23 mouse cellular contexts compared by ENCODE assay signal in the genomic region with DNA sequence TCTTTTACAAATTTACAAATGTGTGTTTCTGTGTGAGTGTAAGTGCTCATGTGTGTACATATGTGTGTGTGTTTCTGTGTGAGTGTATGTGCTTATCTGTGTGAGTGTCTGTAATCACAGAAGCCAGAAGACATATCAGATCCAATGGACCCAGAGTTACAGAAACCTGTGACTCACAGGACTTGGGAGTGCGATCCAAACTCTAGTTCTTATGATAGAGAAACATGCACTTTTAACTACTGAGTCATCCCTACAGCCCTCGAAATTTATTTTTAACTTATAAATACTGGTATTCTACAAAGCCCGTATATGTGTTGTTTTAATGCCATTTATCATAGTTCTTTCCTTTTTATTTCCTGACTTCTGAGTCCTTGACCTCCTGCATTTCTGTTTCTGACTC.
"Had no signal": no experiment of that assay in that cellular context is flagged by ENCODE, and none has a peak within 500 bp of the region (broad histone marks: within the 10 kb centered on the region; RNA-seq: fewer than 3 reads in every experiment).

No protein-coding gene starts in this region.

- H3K9me3 ChIP-seq: embryonic facial prominence, embryonic 10.5 days; embryonic facial prominence, embryonic 12.5 days; embryonic facial prominence, embryonic 13.5 days; embryonic facial prominence, embryonic 15.5 days; forebrain, embryonic 10.5 days; forebrain, embryonic 12.5 days; forebrain, embryonic 13.5 days; forebrain, embryonic 15.5 days; heart, embryonic 10.5 days had no signal

- DNase-seq: cerebellum, adult 8-10 months; cerebellum, adult 9-11 months; embryo, embryonic 11 days; gastrocnemius, adult 2 months; gastrocnemius, postnatal 10 days; gastrocnemius, postnatal 14 days; gastrocnemius, postnatal 25 days; gastrocnemius, postnatal 36 days; heart, adult 11 months; heart, adult 18-20 months; heart, adult 2 months had no signal

- H3K36me3 ChIP-seq: embryonic facial prominence, embryonic 10.5 days; embryonic facial prominence, embryonic 12.5 days; embryonic facial prominence, embryonic 13.5 days; embryonic facial prominence, embryonic 15.5 days; forebrain, embryonic 10.5 days; forebrain, embryonic 12.5 days; forebrain, embryonic 15.5 days; heart, embryonic 10.5 days had no signal

- ATAC-seq: forebrain, embryonic 13.5 days; forebrain, embryonic 15.5 days; forebrain, embryonic 16.5 days; forebrain, postnatal 0 days had no signal

- H3K27me3 ChIP-seq: embryonic facial prominence, embryonic 12.5 days; embryonic facial prominence, embryonic 13.5 days; embryonic facial prominence, embryonic 15.5 days; forebrain, embryonic 12.5 days; forebrain, embryonic 13.5 days; forebrain, embryonic 15.5 days had no signal

- H3K4me1 ChIP-seq: embryonic facial prominence, embryonic 10.5 days; embryonic facial prominence, embryonic 12.5 days; embryonic facial prominence, embryonic 13.5 days; embryonic facial prominence, embryonic 15.5 days; forebrain, embryonic 10.5 days; forebrain, embryonic 12.5 days; forebrain, embryonic 13.5 days; forebrain, embryonic 15.5 days; heart, embryonic 10.5 days had no signal

- H3K4me2 ChIP-seq: embryonic facial prominence, embryonic 12.5 days; embryonic facial prominence, embryonic 13.5 days; embryonic facial prominence, embryonic 15.5 days; forebrain, embryonic 12.5 days; forebrain, embryonic 13.5 days; forebrain, embryonic 15.5 days had no signal

- H3K27ac ChIP-seq: embryonic facial prominence, embryonic 10.5 days; embryonic facial prominence, embryonic 12.5 days; embryonic facial prominence, embryonic 13.5 days; embryonic facial prominence, embryonic 15.5 days; forebrain, embryonic 10.5 days; forebrain, embryonic 12.5 days; forebrain, embryonic 13.5 days; forebrain, embryonic 15.5 days; gastrocnemius, adult 2 months; heart, adult 2 months; heart, embryonic 10.5 days had no signal

- H3K9ac ChIP-seq: embryonic facial prominence, embryonic 12.5 days; embryonic facial prominence, embryonic 13.5 days; embryonic facial prominence, embryonic 15.5 days; forebrain, embryonic 12.5 days; forebrain, embryonic 13.5 days; forebrain, embryonic 15.5 days; forebrain, postnatal 0 days had no signal

- H3K4me3 ChIP-seq: embryonic facial prominence, embryonic 10.5 days; embryonic facial prominence, embryonic 12.5 days; embryonic facial prominence, embryonic 13.5 days; embryonic facial prominence, embryonic 15.5 days; erythroblast, embryonic 14.5 days; forebrain, embryonic 10.5 days; forebrain, embryonic 12.5 days; forebrain, embryonic 13.5 days; forebrain, embryonic 15.5 days; gastrocnemius, adult 2 months; heart, adult 2 months; heart, embryonic 10.5 days had no signal
